Comparison of ENCODE assay signal across 8 mouse cellular contexts in the genomic region with DNA sequence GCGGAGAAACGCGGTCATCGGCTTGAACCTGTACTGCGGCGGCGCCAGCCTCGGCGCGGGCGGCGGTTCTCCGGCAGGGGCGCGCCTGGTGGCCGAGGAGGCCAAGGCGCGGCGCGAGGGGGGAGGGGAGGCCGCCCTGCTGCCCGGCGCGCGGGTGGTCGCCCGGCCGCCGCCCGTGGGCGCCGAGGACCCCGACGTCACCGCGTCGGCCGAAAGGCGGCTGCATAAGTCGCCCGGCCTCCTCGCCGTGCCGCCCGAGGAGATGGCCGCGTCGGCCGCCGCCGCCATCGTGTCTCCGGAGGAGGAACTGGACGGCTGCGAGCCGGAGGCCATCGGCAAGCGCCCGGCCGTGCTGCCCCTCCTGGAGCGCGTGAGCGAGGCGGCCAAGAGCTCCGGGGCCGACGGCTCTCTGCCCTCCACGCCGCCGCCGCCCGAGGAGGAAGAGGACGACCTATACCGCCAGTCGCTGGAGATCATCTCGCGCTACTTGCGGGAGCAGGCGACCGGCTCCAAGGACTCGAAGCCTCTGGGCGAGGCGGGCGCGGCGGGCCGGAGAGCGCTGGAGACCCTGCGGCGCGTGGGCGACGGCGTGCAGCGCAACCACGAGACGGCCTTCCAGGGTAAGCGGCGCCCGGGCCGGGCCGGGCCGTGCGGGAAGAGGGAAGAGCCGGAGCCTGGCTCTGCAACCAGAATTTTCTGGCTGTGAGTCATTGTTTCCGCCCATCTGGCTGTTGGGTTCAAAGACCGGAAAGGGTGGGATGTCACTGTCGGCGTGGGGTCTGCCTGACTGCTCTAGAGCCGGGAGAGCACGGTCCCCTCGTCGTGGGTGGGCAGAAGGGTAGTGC. TPM values are rescaled to one million over a fixed set of nuclear protein-coding genes. Genes with fewer than 3 reads are reported as not detected.
A peak's percentile ranks its signal among the peaks of the same experiment; 100 is the strongest.
DNase-seq lines count a peak whose midpoint lies in the region; ATAC-seq and TF ChIP-seq lines count a peak whose summit lies in the region.

No protein-coding gene starts in this region.

- no peak for TF ChIP-seq CTCF in heart, adult 2 months (IDR thresholded peaks at IDR 0.05)
- TF ChIP-seq CTCF in kidney, adult 2 months (conservative IDR thresholded peaks at IDR 0.05; ENCODE audit: insufficient read depth, insufficient read length, low read depth, low read length): no peak
- TF ChIP-seq CTCF in liver, adult 2 months (IDR thresholded peaks at IDR 0.05; ENCODE audit: low read depth, low read length): no peak

- H3K27me3 ChIP-seq in embryonic facial prominence, embryonic 13.5 days: no peaks in the 10 kb centered on the region
- no peaks in the 10 kb centered on the region for H3K27me3 ChIP-seq in heart, adult 2 months (ENCODE audit: control insufficient read depth, insufficient read depth, low read length)
- H3K27me3 ChIP-seq in kidney, adult 2 months (replicated peaks; ENCODE audit: control insufficient read depth, insufficient read depth, low read length): no peaks in the 10 kb centered on the region
- H3K27me3 ChIP-seq in liver, adult 2 months (ENCODE audit: control insufficient read depth, insufficient read depth, low read length): no peaks in the 10 kb centered on the region
- H3K27me3 ChIP-seq in myocyte (ENCODE audit: control insufficient read depth, insufficient read depth, insufficient read length): no peaks in the 10 kb centered on the region
- no peaks in the 10 kb centered on the region for H3K27me3 ChIP-seq in stomach, embryonic 15.5 days (replicated peaks)

- peak; percentile 68 for TF ChIP-seq POLR2A in heart, adult 2 months (IDR thresholded peaks at IDR 0.05; ENCODE audit: insufficient read depth, low read depth, low read length)
- TF ChIP-seq POLR2A in kidney, adult 2 months (IDR thresholded peaks at IDR 0.05; ENCODE audit: low read depth, low read length): peak; percentile 25
- no peak for TF ChIP-seq POLR2A in liver, adult 2 months (IDR thresholded peaks at IDR 0.05; ENCODE audit: extremely low read depth, insufficient read depth, low read length)
- peak; percentile 46 for TF ChIP-seq POLR2A in myocyte (IDR thresholded peaks at IDR 0.05; ENCODE audit: insufficient read length, low read depth)

- H3K27ac ChIP-seq in embryonic facial prominence, embryonic 13.5 days: peak overlapping the region; percentile 98
- peak overlapping the region; percentile 99 for H3K27ac ChIP-seq in heart, adult 2 months
- H3K27ac ChIP-seq in kidney, adult 2 months (ENCODE audit: insufficient read depth, low read depth, low read length): peak overlapping the region; percentile 99
- peak overlapping the region; percentile 98 for H3K27ac ChIP-seq in liver, adult 2 months (replicated peaks; ENCODE audit: insufficient read depth, low read depth, low read length)
- peak overlapping the region; percentile 98 for H3K27ac ChIP-seq in stomach, embryonic 15.5 days

- peak; percentile 94 for TF ChIP-seq EP300 in heart, adult 2 months (IDR thresholded peaks at IDR 0.05; ENCODE audit: insufficient read depth, low read depth, low read length)

- peaks cover 11% of the 10 kb centered on the region for H3K79me2 ChIP-seq in heart, adult 2 months (replicated peaks; ENCODE audit: control insufficient read depth, insufficient read depth, low read length)
- peaks cover 26% of the 10 kb centered on the region for H3K79me2 ChIP-seq in liver, adult 2 months (ENCODE audit: control insufficient read depth, insufficient read depth, low read length)
- peaks cover 62% of the 10 kb centered on the region for H3K79me2 ChIP-seq in myocyte (ENCODE audit: control insufficient read depth, insufficient read depth)

- peak; percentile 86 for DNase-seq in 3T3-L1 (ENCODE audit: low read depth, low spot score)
- peak; percentile 87 for DNase-seq in adrenal gland, adult 2 months
- peak; percentile 85 to 89 for DNase-seq in heart, adult 2 months
- DNase-seq in kidney, adult 2 months: peak; percentile 86
- DNase-seq in liver, adult 2 months (ENCODE audit: extremely low read depth, low read depth, low spot score): peak; percentile 58

- H3K9ac ChIP-seq in embryonic facial prominence, embryonic 13.5 days: peak overlapping the region; percentile 100
- peak overlapping the region; percentile 100 for H3K9ac ChIP-seq in heart, adult 2 months (ENCODE audit: low read depth, low read length)
- H3K9ac ChIP-seq in liver, adult 2 months (ENCODE audit: low read depth, low read length): peak overlapping the region; percentile 93
- H3K9ac ChIP-seq in stomach, embryonic 15.5 days: peak overlapping the region; percentile 96

- H3K4me2 ChIP-seq in embryonic facial prominence, embryonic 13.5 days: peak overlapping the region; percentile 83
- peak overlapping the region; percentile 99 for H3K4me2 ChIP-seq in myocyte (ENCODE audit: low read depth)
- peak overlapping the region; percentile 67 for H3K4me2 ChIP-seq in stomach, embryonic 15.5 days

- WGBS in embryonic facial prominence, embryonic 13.5 days: under 1% methylated on average over 91 of the region's 113 CpGs
- under 1% methylated on average over 110 of the region's 113 CpGs for WGBS in heart, adult 2 months
- WGBS in kidney, adult 2 months: under 1% methylated on average over 106 of the region's 113 CpGs
- under 1% methylated on average over 95 of the region's 113 CpGs for WGBS in liver, adult 2 months
- under 1% methylated on average over 102 of the region's 113 CpGs for WGBS in stomach, embryonic 15.5 days

- intact Hi-C loops in heart, adult 2 months (cut with DNase I): loop anchor here (1.0 to 2.0 kb wide), 2 partner anchors 16 to 34 kb away; a partner anchor contains a TSS

- ATAC-seq in embryonic facial prominence, embryonic 13.5 days (ENCODE audit: insufficient number of reproducible peaks, insufficient read depth, low FRiP score, low TSS enrichment, low read depth): peak; percentile 63
- peak; percentile 37 for ATAC-seq in stomach, embryonic 15.5 days (ENCODE audit: insufficient read depth, low FRiP score, low read depth)

- no peaks in the 10 kb centered on the region for H3K9me3 ChIP-seq in embryonic facial prominence, embryonic 13.5 days
- no peaks in the 10 kb centered on the region for H3K9me3 ChIP-seq in stomach, embryonic 15.5 days

- peak overlapping the region; percentile 99 for H3K4me3 ChIP-seq in embryonic facial prominence, embryonic 13.5 days
- peak overlapping the region; percentile 81 for H3K4me3 ChIP-seq in heart, adult 2 months
- peak overlapping the region; percentile 94 for H3K4me3 ChIP-seq in kidney, adult 2 months (ENCODE audit: insufficient read depth, low read depth, low read length)
- H3K4me3 ChIP-seq in liver, adult 2 months (ENCODE audit: insufficient read depth, low read depth, low read length): peak overlapping the region; percentile 100
- peak overlapping the region; percentile 98 for H3K4me3 ChIP-seq in myocyte
- peak overlapping the region; percentile 94 for H3K4me3 ChIP-seq in stomach, embryonic 15.5 days (replicated peaks)

- H3K36me3 ChIP-seq in embryonic facial prominence, embryonic 13.5 days: peaks cover 35% of the 10 kb centered on the region
- H3K36me3 ChIP-seq in heart, adult 2 months (ENCODE audit: control insufficient read depth, insufficient read depth, low read length): peaks cover 43% of the 10 kb centered on the region
- peaks cover 14% of the 10 kb centered on the region for H3K36me3 ChIP-seq in kidney, adult 2 months (ENCODE audit: control insufficient read depth, insufficient read depth, low read length)
- peaks cover 32% of the 10 kb centered on the region for H3K36me3 ChIP-seq in liver, adult 2 months (ENCODE audit: control insufficient read depth, insufficient read depth, low read length)
- peaks cover 36% of the 10 kb centered on the region for H3K36me3 ChIP-seq in myocyte (ENCODE audit: control insufficient read depth, insufficient read depth)
- peaks cover 12% of the 10 kb centered on the region; the same call in 1 of the 2 replicates for H3K36me3 ChIP-seq in stomach, embryonic 15.5 days

- H3K4me1 ChIP-seq in embryonic facial prominence, embryonic 13.5 days: peaks cover 37% of the 10 kb centered on the region
- H3K4me1 ChIP-seq in heart, adult 2 months (ENCODE audit: control insufficient read depth, insufficient read depth, low read length): peaks cover 26% of the 10 kb centered on the region
- peaks cover 24% of the 10 kb centered on the region for H3K4me1 ChIP-seq in kidney, adult 2 months (ENCODE audit: control insufficient read depth, insufficient read depth, low read length)
- H3K4me1 ChIP-seq in liver, adult 2 months (ENCODE audit: control insufficient read depth, insufficient read depth, low read length): peaks cover 27% of the 10 kb centered on the region
- peaks cover 21% of the 10 kb centered on the region; the same call in 1 of the 2 replicates for H3K4me1 ChIP-seq in stomach, embryonic 15.5 days

- peak overlapping the region; percentile 91 for H3ac ChIP-seq in myocyte (ENCODE audit: control insufficient read depth, insufficient read length)

RNA-seq across cellular contexts. Expression of a gene that starts 0.5 kb away (rescaled TPM):
- total RNA-seq in adrenal gland, adult 2 months (2021): 100 to 1,000 TPM; 152 to 159 TPM
- polyA plus RNA-seq in adrenal gland, adult 2 months (2012; rRNA removed): 272 and 291 TPM in 2 replicates
- 45.4 and 47.7 TPM in 2 replicates for polyA plus RNA-seq in embryonic facial prominence, embryonic 13.5 days (2015; fragmentation: Nextera tagmentation; extraction: Ambion mirVana)
- total RNA-seq in heart, adult 2 months (2021): 100 to 1,000 TPM; 134 to 139 TPM
- 39.1 and 64.4 TPM in 2 replicates for polyA plus RNA-seq in heart, adult 2 months (2012; rRNA removed)
- polyA plus RNA-seq in kidney, adult 2 months (2012; rRNA removed): 31.9 and 43.0 TPM in 2 replicates
- 57.5 and 92.2 TPM in 2 replicates for total RNA-seq in liver, adult 2 months (2014; rRNA removed)
- 38.7 and 39.4 TPM in 2 replicates for polyA plus RNA-seq in liver, adult 2 months (2012; rRNA removed)
- 51.6 TPM for polyA plus RNA-seq in myocyte (2012; fragmentation: generic; extraction: Trizol)
- 54.1 and 57.7 TPM in 2 replicates for polyA plus RNA-seq in stomach, embryonic 15.5 days (2015; fragmentation: Nextera tagmentation; extraction: Ambion mirVana)

RNA-seq across cellular contexts. Expression of a gene that starts 28.6 kb away (rescaled TPM):
- total RNA-seq in adrenal gland, adult 2 months (2021): 1 to 10 TPM; 6.0 to 8.8 TPM
- polyA plus RNA-seq in adrenal gland, adult 2 months (2012; rRNA removed): 11.0 and 17.4 TPM in 2 replicates
- 1.7 and 1.9 TPM in 2 replicates for polyA plus RNA-seq in embryonic facial prominence, embryonic 13.5 days (2015; fragmentation: Nextera tagmentation; extraction: Ambion mirVana)
- 10 to 100 TPM; 39.2 to 51.4 TPM for total RNA-seq in heart, adult 2 months (2021)
- polyA plus RNA-seq in heart, adult 2 months (2012; rRNA removed): 36.2 and 46.2 TPM in 2 replicates
- polyA plus RNA-seq in kidney, adult 2 months (2012; rRNA removed): 5.2 and 6.0 TPM in 2 replicates
- 0.55 and 1.6 TPM in 2 replicates for total RNA-seq in liver, adult 2 months (2014; rRNA removed)
- polyA plus RNA-seq in liver, adult 2 months (2012; rRNA removed): 2.5 and 4.7 TPM in 2 replicates
- 4.6 TPM for polyA plus RNA-seq in myocyte (2012; fragmentation: generic; extraction: Trizol)
- polyA plus RNA-seq in stomach, embryonic 15.5 days (2015; fragmentation: Nextera tagmentation; extraction: Ambion mirVana): 3.8 and 7.3 TPM in 2 replicates

RNA-seq across cellular contexts. Expression of a gene that starts 34.3 kb away (rescaled TPM):
- 100 to 1,000 TPM in 1 of 2 experiments, 10 to 100 TPM in 1; 82.5 to 104 TPM for total RNA-seq in adrenal gland, adult 2 months (2021)
- 7.2 and 9.0 TPM in 2 replicates for polyA plus RNA-seq in adrenal gland, adult 2 months (2012; rRNA removed)
- 88.3 and 88.5 TPM in 2 replicates for polyA plus RNA-seq in embryonic facial prominence, embryonic 13.5 days (2015; fragmentation: Nextera tagmentation; extraction: Ambion mirVana)
- total RNA-seq in heart, adult 2 months (2021): 10 to 100 TPM; 71.5 to 77.7 TPM
- 17.4 and 28.3 TPM in 2 replicates for polyA plus RNA-seq in heart, adult 2 months (2012; rRNA removed)
- polyA plus RNA-seq in kidney, adult 2 months (2012; rRNA removed): 9.9 and 13.2 TPM in 2 replicates
- 23.5 and 25.1 TPM in 2 replicates for total RNA-seq in liver, adult 2 months (2014; rRNA removed)
- polyA plus RNA-seq in liver, adult 2 months (2012; rRNA removed): 5.0 and 5.2 TPM in 2 replicates
- 65.3 TPM for polyA plus RNA-seq in myocyte (2012; fragmentation: generic; extraction: Trizol)
- 65.6 and 71.0 TPM in 2 replicates for polyA plus RNA-seq in stomach, embryonic 15.5 days (2015; fragmentation: Nextera tagmentation; extraction: Ambion mirVana)

Comparison
In these comparisons a context has a peak if more than half of its experiments do, and no peak if none do; other contexts are left out.
1. Peak in every context shown above with its lines: DNase-seq, ATAC-seq, H3K4me3 ChIP-seq and H3K27ac ChIP-seq.